Mouse (Mus musculus): ENCODE data around the gene Rasgrp3. TPM values are rescaled to one million over a fixed set of nuclear protein-coding genes. Genes with fewer than 3 reads are reported as not detected.

Gene Rasgrp3
- total RNA-seq, 2 experiments from 2014 or later, result 25.2 to 29.7 TPM

Other genes starting within 250 kb of the Rasgrp3 start
- 10 to 100 TPM; 40.4 to 41.2 TPM for gene Fam98a, start 116.0 kb downstream of the Rasgrp3 start, total RNA-seq (2021)

Measured in heart, postnatal 25 days (tissue).